Mouse (Mus musculus): ENCODE data around the gene Hspe1. TPM values are rescaled to one million over a fixed set of nuclear protein-coding genes. Genes with fewer than 3 reads are reported as not detected.
"Not testable (repeated sequence)": the region's sequence is repeated elsewhere in the genome, so short reads cannot be mapped to it uniquely, and the experiment has no call there.

The Hspe1 gene
- total and polyA plus RNA-seq, 3 experiments, result 163 to 797 (median 166) TPM

DNA sequence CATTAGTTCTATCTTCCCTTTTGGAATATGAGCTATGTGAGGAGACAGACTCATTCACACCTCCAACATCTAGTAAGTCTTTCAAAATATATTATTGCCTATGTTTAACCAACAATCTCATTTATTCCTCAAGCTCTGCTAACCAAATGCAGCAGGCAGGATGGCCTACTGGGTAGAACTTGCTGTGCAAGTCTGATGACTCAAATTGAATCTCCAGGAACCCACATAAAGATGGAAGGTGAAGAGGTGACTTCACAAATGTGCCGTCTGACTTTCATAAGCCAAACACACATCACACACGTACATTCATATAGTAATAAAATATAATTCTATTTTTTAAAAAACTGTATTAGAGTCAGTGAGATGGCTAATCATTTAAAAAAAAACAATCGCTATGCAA is 36.3 kb upstream of the Hspe1 start:
- no peak for DNase-seq (ENCODE audit: low spot score)
- Histone ChIP-seq H3K4me3 (ENCODE audit: low read depth, low read length) (no peak overlapping the region; the same call in 1 of the 2 replicates), H3K9me3 (replicated peaks) (peaks cover 5% of the 10 kb centered on the region; the same call in 1 of the 2 replicates), H3K27me3 (ENCODE audit: insufficient read depth, low read length) (no peaks in the 10 kb centered on the region; the same call in 1 of the 2 replicates), H3K4me1 (ENCODE audit: insufficient read depth, low read depth, low read length) (peaks cover 35% of the 10 kb centered on the region), H3K36me3 (replicated peaks) (peaks cover 17% of the 10 kb centered on the region)
- ATAC-seq (ENCODE audit: extremely low read depth, insufficient number of reproducible peaks, low FRiP score, poor library complexity, severe bottlenecking), result no peak
- no peak for TF ChIP-seq CTCF (IDR thresholded peaks at IDR 0.05; ENCODE audit: low read depth, low read length)
- no peak for TF ChIP-seq GATA2 (IDR thresholded peaks at IDR 0.05; ENCODE audit: borderline replicate concordance, low read depth, low read length)
- no peak for TF ChIP-seq TAL1 (conservative IDR thresholded peaks at IDR 0.05; ENCODE audit: low read depth, low read length)
- TF ChIP-seq GATA1 (IDR thresholded peaks at IDR 0.05; ENCODE audit: borderline replicate concordance, low read length), result no peak
- TF ChIP-seq POLR2AphosphoS5 (IDR thresholded peaks at IDR 0.05; ENCODE audit: insufficient replicate concordance, low read depth, low read length), result no peak

DNA sequence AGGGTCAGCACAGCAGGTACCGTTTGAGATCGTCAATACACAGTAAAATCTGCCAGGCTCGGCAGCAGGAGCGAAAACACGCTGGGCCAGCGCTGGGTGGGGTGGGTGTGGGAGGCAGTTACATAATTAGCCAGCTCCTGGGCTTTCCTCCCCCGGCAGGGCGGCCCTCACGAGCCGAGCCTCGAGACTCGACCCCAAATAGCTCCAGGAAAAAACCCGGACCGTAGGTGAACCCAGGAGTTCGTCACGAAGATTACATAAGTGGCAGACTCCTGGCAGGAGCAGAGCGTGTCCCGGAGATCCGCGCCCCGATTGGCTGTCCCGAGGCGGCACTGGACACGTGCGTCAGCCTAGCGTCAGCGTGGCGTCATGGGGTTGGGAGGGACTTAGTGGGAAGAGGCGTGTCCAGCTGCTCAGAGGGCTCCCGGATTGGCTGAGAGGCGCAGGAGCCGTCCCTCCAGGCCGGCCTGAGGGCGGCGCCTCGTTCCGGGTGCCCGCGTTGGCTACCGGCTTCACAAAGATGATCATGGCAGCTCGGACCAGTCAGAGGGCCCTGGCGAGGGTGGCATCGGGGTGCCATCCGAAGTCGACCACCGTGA is 35.5 kb upstream of the Hspe1 start, which contains the start of gene Coq10b:
Coq10b (plus strand) TSS at position 416 of the 599 bp plus-strand sequence.
- peak; percentile 100 for DNase-seq (ENCODE audit: low spot score)
- Histone ChIP-seq H3K27me3 (ENCODE audit: insufficient read depth, low read length) (no peaks in the 10 kb centered on the region), H3K9me3 (replicated peaks) (peaks cover 5% of the 10 kb centered on the region; the same call in 1 of the 2 replicates), H3K36me3 (replicated peaks) (peaks cover 22% of the 10 kb centered on the region), H3K4me3 (ENCODE audit: low read depth, low read length) (peak within 1 kb of the TSS; percentile 81), H3K4me1 (ENCODE audit: insufficient read depth, low read depth, low read length) (peaks cover 40% of the 10 kb centered on the region)
- peak; percentile 100 for ATAC-seq (ENCODE audit: extremely low read depth, insufficient number of reproducible peaks, low FRiP score, poor library complexity, severe bottlenecking)
- TF ChIP-seq TAL1 (conservative IDR thresholded peaks at IDR 0.05; ENCODE audit: low read depth, low read length), result no peak
- TF ChIP-seq GATA1 (IDR thresholded peaks at IDR 0.05; ENCODE audit: borderline replicate concordance, low read length), result no peak
- TF ChIP-seq POLR2AphosphoS5 (IDR thresholded peaks at IDR 0.05; ENCODE audit: insufficient replicate concordance, low read depth, low read length), result no peak
- TF ChIP-seq GATA2 (IDR thresholded peaks at IDR 0.05; ENCODE audit: borderline replicate concordance, low read depth, low read length), result no peak
- TF ChIP-seq CTCF (IDR thresholded peaks at IDR 0.05; ENCODE audit: low read depth, low read length), result no peak

DNA sequence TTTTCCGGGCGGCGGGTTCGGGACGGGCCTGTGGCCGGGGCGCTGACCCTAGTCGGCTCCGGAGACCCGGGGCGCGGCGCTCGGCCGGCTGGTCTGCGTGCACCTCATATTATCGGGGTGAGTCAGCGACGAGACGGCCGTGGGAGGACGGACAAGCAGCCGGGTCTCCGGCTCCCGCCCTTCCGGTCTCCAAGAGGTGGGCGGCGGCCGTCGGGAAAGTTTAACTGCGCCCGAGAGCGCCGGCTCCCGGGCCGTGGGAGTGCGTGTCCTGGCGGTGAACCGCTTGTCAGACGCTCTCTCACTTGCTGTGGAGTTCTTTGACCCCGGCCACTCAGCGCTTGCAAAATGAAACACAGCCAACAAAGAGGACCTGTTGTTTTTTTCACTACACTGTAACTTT is 34.9 kb upstream of the Hspe1 start:
- no peaks in the 10 kb centered on the region for H3K27me3 ChIP-seq (ENCODE audit: insufficient read depth, low read length)
- DNase-seq (ENCODE audit: low spot score), result peak; percentile 64
- peaks cover 41% of the 10 kb centered on the region for H3K4me1 ChIP-seq (ENCODE audit: insufficient read depth, low read depth, low read length)
- H3K36me3 ChIP-seq (replicated peaks), result peaks cover 23% of the 10 kb centered on the region
- peaks cover 5% of the 10 kb centered on the region; the same call in 1 of the 2 replicates for H3K9me3 ChIP-seq (replicated peaks)
- TF ChIP-seq POLR2AphosphoS5 (IDR thresholded peaks at IDR 0.05; ENCODE audit: insufficient replicate concordance, low read depth, low read length), result no peak
- TF ChIP-seq GATA1 (IDR thresholded peaks at IDR 0.05; ENCODE audit: borderline replicate concordance, low read length), result no peak
- TF ChIP-seq TAL1 (conservative IDR thresholded peaks at IDR 0.05; ENCODE audit: low read depth, low read length), result no peak
- TF ChIP-seq CTCF (IDR thresholded peaks at IDR 0.05; ENCODE audit: low read depth, low read length), result no peak
- no peak for TF ChIP-seq GATA2 (IDR thresholded peaks at IDR 0.05; ENCODE audit: borderline replicate concordance, low read depth, low read length)
- no peak; the same call in 1 of the 2 replicates for ATAC-seq (ENCODE audit: extremely low read depth, insufficient number of reproducible peaks, low FRiP score, poor library complexity, severe bottlenecking)
- H3K4me3 ChIP-seq (ENCODE audit: low read depth, low read length), result peak overlapping the region; percentile 81

DNA sequence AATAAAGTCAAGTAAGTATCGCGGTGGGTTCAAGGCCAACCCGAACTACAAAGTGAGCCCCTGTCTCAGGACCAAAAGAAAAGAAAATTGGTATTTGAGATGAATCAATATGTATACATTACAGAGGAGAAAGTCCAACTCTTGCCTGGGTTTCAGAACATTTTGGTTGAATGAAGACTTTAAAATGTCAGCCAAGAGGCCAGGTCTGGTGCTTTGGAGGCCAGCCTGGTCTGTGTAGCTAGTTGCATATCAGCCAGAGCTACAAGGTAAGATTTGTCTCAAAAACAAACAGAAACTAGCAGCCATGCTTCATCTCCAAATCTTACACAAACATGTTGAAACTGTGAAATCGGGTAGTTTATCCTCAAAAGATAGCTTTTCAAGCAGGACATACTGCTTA is 34.3 kb upstream of the Hspe1 start:
- no peak for TF ChIP-seq CTCF (IDR thresholded peaks at IDR 0.05; ENCODE audit: low read depth, low read length)
- TF ChIP-seq GATA2 (IDR thresholded peaks at IDR 0.05; ENCODE audit: borderline replicate concordance, low read depth, low read length), result no peak
- no peak for TF ChIP-seq TAL1 (conservative IDR thresholded peaks at IDR 0.05; ENCODE audit: low read depth, low read length)
- no peak for TF ChIP-seq POLR2AphosphoS5 (IDR thresholded peaks at IDR 0.05; ENCODE audit: insufficient replicate concordance, low read depth, low read length)
- no peak for TF ChIP-seq GATA1 (IDR thresholded peaks at IDR 0.05; ENCODE audit: borderline replicate concordance, low read length)
- DNase-seq (ENCODE audit: low spot score) (no peak), ATAC-seq (ENCODE audit: extremely low read depth, insufficient number of reproducible peaks, low FRiP score, poor library complexity, severe bottlenecking) (no peak)
- Histone ChIP-seq H3K36me3 (replicated peaks) (peaks cover 26% of the 10 kb centered on the region), H3K4me3 (ENCODE audit: low read depth, low read length) (peak overlapping the region; percentile 81), H3K27me3 (ENCODE audit: insufficient read depth, low read length) (no peaks in the 10 kb centered on the region), H3K9me3 (replicated peaks) (peaks cover 5% of the 10 kb centered on the region; the same call in 1 of the 2 replicates), H3K4me1 (ENCODE audit: insufficient read depth, low read depth, low read length) (peaks cover 45% of the 10 kb centered on the region)

DNA sequence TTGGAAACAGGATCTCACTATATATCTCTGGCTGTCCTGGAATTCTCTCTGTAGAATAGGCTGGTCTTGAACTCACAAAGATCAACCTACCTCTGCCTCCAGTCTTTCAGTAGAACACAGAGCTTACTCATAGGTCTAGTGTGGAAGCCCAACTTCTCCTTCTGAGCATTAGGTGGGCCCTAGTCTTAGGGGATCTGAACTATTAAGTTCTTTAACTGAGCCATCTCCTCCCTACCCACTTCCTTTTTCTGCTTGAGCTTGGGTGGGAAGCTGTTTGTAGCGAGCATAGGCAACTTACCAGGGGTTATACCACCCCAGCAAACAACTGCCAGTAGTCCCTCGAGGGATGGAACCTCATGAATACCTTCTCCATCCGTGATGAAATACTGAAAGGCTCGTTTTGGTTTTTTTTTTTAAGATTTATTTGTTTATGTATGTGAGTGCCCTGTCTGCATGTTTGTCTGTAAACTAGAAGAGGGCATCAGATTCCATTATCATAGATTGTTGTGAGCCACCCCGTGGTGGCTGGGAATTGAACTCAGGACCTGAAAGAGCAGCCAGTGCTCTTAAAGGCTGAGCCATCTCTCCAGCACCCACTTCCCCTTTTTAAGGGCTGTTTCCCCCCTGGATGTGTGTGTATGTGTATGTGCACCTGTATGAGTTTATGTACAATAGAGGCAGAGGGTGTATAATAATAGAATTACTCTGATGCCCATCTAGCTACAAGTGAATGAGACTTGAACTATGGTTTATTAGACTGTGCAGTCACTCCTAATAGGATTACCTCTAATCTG is 32.4 kb upstream of the Hspe1 start:
- H3K4me3 ChIP-seq (ENCODE audit: low read depth, low read length), result no peak overlapping the region
- peaks cover 40% of the 10 kb centered on the region for H3K36me3 ChIP-seq (replicated peaks)
- H3K27me3 ChIP-seq (ENCODE audit: insufficient read depth, low read length), result no peaks in the 10 kb centered on the region
- DNase-seq (ENCODE audit: low spot score) (peak; percentile 21), ATAC-seq (ENCODE audit: extremely low read depth, insufficient number of reproducible peaks, low FRiP score, poor library complexity, severe bottlenecking) (no peak)
- H3K9me3 ChIP-seq (replicated peaks), result no peaks in the 10 kb centered on the region
- peaks cover 57% of the 10 kb centered on the region for H3K4me1 ChIP-seq (ENCODE audit: insufficient read depth, low read depth, low read length)
- TF ChIP-seq TAL1 (conservative IDR thresholded peaks at IDR 0.05; ENCODE audit: low read depth, low read length) (no peak), GATA1 (IDR thresholded peaks at IDR 0.05; ENCODE audit: borderline replicate concordance, low read length) (no peak), POLR2AphosphoS5 (IDR thresholded peaks at IDR 0.05; ENCODE audit: insufficient replicate concordance, low read depth, low read length) (no peak), CTCF (IDR thresholded peaks at IDR 0.05; ENCODE audit: low read depth, low read length) (no peak), GATA2 (IDR thresholded peaks at IDR 0.05; ENCODE audit: borderline replicate concordance, low read depth, low read length) (no peak)

DNA sequence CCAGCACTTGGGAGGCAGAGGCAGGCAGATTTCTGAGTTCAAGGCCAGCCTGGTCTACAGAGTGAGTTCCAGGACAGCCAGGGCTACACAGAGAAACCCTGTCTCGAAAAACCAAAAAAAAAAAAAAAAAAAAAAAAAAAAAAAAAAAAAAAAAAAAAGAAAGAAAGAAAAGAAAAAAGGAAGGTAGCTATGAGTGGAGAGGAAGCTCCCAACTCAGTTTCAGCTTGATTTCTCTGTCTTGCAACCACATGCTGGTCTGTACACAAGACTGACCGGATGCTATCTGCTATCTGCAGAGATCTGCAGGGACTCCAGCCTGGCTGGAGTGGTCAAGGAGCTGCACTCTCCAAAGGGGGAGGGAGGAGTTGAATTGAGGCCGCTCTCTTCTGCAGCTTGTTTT is 29.5 kb upstream of the Hspe1 start:
- Histone ChIP-seq H3K36me3 (replicated peaks) (peaks cover 55% of the 10 kb centered on the region), H3K4me1 (ENCODE audit: insufficient read depth, low read depth, low read length) (peaks cover 61% of the 10 kb centered on the region)
- H3K27me3 ChIP-seq (ENCODE audit: insufficient read depth, low read length); H3K9me3 ChIP-seq (replicated peaks); DNase-seq (ENCODE audit: low spot score); ATAC-seq (ENCODE audit: extremely low read depth, insufficient number of reproducible peaks, low FRiP score, poor library complexity, severe bottlenecking); H3K4me3 ChIP-seq (ENCODE audit: low read depth, low read length): not testable (repeated sequence)

Data from G1E (cell line).